In the genomic region with DNA sequence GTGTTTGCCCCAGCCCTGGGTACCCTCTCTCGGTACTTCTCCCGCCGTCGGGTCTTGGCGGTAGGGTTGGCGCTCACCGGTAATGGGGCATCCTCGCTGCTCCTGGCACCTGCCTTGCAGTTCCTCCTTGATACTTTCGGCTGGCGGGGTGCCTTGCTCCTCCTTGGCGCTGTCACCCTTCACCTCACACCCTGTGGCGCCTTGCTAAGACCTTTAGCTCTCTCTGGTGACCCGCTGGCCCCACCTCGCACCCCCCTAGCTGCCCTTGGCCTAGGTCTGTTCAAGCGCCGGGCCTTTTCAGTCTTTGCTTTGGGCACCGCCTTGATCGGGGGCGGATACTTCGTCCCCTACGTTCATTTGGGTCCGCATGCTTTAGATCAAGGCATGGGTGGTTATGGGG, we compare ENCODE assay signal across 10 mouse cellular contexts. TPM values are rescaled to one million over a fixed set of nuclear protein-coding genes. Genes with fewer than 3 reads are reported as not detected.
DNase-seq lines count a peak whose midpoint lies in the region; ATAC-seq and TF ChIP-seq lines count a peak whose summit lies in the region.
"Had no signal": no experiment of that assay in that cellular context is flagged by ENCODE, and none has a peak within 500 bp of the region (broad histone marks: within the 10 kb centered on the region; RNA-seq: fewer than 3 reads in every experiment).

No protein-coding gene starts in this region.

- no peak for DNase-seq in heart, postnatal 4 days
- DNase-seq in cerebellum, postnatal 36 days: peak; percentile 50 to 51
- DNase-seq in kidney, adult 2 months: peak; percentile 75
- no peak for DNase-seq in left cerebral cortex, adult 18-20 months (ENCODE audit: low spot score in 2 of 2)
- DNase-seq in adrenal gland, adult 2 months: no peak
- no peak for DNase-seq in frontal cortex, postnatal 36 days (ENCODE audit: low spot score in 2 of 2)
- DNase-seq: thymus, postnatal 25 days had no signal

- ATAC-seq in heart, embryonic 16.5 days (replicated peaks; ENCODE audit: extremely low read depth, insufficient read depth, low FRiP score): no peak

- no peak overlapping the region for H3ac ChIP-seq in myocyte (ENCODE audit: control insufficient read depth, insufficient read length)

- TF ChIP-seq POLR2A in kidney, adult 2 months (IDR thresholded peaks at IDR 0.05; ENCODE audit: low read depth, low read length): peak; percentile 11
- TF ChIP-seq POLR2A in myocyte (IDR thresholded peaks at IDR 0.05; ENCODE audit: insufficient read length, low read depth): no peak

- H3K79me2 ChIP-seq in myocyte (ENCODE audit: control insufficient read depth, insufficient read depth): no peaks in the 10 kb centered on the region

- no peaks in the 10 kb centered on the region for H3K9me3 ChIP-seq in heart, embryonic 16.5 days (replicated peaks; ENCODE audit: control insufficient read depth, low read length)
- H3K9me3 ChIP-seq: liver, embryonic 15.5 days had no signal

- H3K4me1 ChIP-seq in heart, embryonic 16.5 days (ENCODE audit: control insufficient read depth, insufficient read depth, low read length): peaks cover 16% of the 10 kb centered on the region
- H3K4me1 ChIP-seq in kidney, adult 2 months (ENCODE audit: control insufficient read depth, insufficient read depth, low read length): peaks cover 36% of the 10 kb centered on the region

- no peak overlapping the region for H3K4me2 ChIP-seq in heart, embryonic 16.5 days (ENCODE audit: low read depth, low read length)
- H3K4me2 ChIP-seq in myocyte (ENCODE audit: low read depth): peak overlapping the region; percentile 92

- peaks cover 50% of the 10 kb centered on the region for H3K27me3 ChIP-seq in heart, embryonic 16.5 days (ENCODE audit: control insufficient read depth, insufficient read depth, low read length)
- H3K27me3 ChIP-seq in kidney, adult 2 months (replicated peaks; ENCODE audit: control insufficient read depth, insufficient read depth, low read length): no peaks in the 10 kb centered on the region
- no peaks in the 10 kb centered on the region for H3K27me3 ChIP-seq in myocyte (ENCODE audit: control insufficient read depth, insufficient read depth, insufficient read length)

- 0 out of 2 replicates have a peak overlapping the region, but pooled peaks have one; percentile 37 for H3K4me3 ChIP-seq in heart, embryonic 16.5 days (ENCODE audit: low read length)
- H3K4me3 ChIP-seq in kidney, adult 2 months (ENCODE audit: insufficient read depth, low read depth, low read length): no peak overlapping the region
- peak overlapping the region; percentile 30 for H3K4me3 ChIP-seq in myocyte

- no peak for TF ChIP-seq CTCF in kidney, adult 2 months (conservative IDR thresholded peaks at IDR 0.05; ENCODE audit: insufficient read depth, insufficient read length, low read depth, low read length)

- WGBS in heart, embryonic 16.5 days: 16% methylated on average over 22 of the region's 22 CpGs
- WGBS in kidney, adult 2 months: 49% methylated on average over 22 of the region's 22 CpGs

- H3K27ac ChIP-seq in heart, embryonic 16.5 days (ENCODE audit: low read length): no peak overlapping the region
- H3K27ac ChIP-seq in kidney, adult 2 months (ENCODE audit: insufficient read depth, low read depth, low read length): no peak overlapping the region
- H3K27ac ChIP-seq: liver, embryonic 15.5 days had no signal

- H3K36me3 ChIP-seq in heart, embryonic 16.5 days (ENCODE audit: control insufficient read depth, insufficient read depth): no peaks in the 10 kb centered on the region
- no peaks in the 10 kb centered on the region; the same call in 1 of the 2 replicates for H3K36me3 ChIP-seq in kidney, adult 2 months (ENCODE audit: control insufficient read depth, insufficient read depth, low read length)
- H3K36me3 ChIP-seq in myocyte (ENCODE audit: control insufficient read depth, insufficient read depth): no peaks in the 10 kb centered on the region
- H3K36me3 ChIP-seq: liver, embryonic 15.5 days had no signal

- no peak overlapping the region for H3K9ac ChIP-seq in heart, embryonic 16.5 days (ENCODE audit: low read length)
- H3K9ac ChIP-seq: liver, embryonic 15.5 days had no signal

TF ChIP-seq in myocyte, 11 proteins besides CTCF, POLR2A, EP300 and RAD21:
- TF ChIP-seq USF1 (IDR thresholded peaks at IDR 0.05; ENCODE audit: low read depth): no peak
- TF ChIP-seq POLR2AphosphoS2 (IDR thresholded peaks at IDR 0.05; ENCODE audit: insufficient read length, low read depth): peak; percentile 54

RNA-seq across cellular contexts. Expression of a gene that starts 2.7 kb away (rescaled TPM):
- 0.33 and 0.41 TPM in 2 replicates for polyA plus RNA-seq in heart, embryonic 16.5 days (2015; fragmentation: Nextera tagmentation; extraction: Ambion mirVana)
- total RNA-seq in heart, postnatal 4 days (2021): under 1 TPM in 1 of 2 experiments, not detected in 1; 0.43 TPM
- polyA plus RNA-seq in kidney, adult 2 months (2012; rRNA removed): 36.4 and 56.5 TPM in 2 replicates
- 17.4 TPM for polyA plus RNA-seq in myocyte (2012; fragmentation: generic; extraction: Trizol)
- 10 to 100 TPM; 34.2 to 35.5 TPM for total RNA-seq in left cerebral cortex, adult 18-20 months (2021)
- under 1 TPM in 1 of 2 experiments, not detected in 1; 0.73 TPM for total RNA-seq in adrenal gland, adult 2 months (2021)
- 0.68 and 2.4 TPM in 2 replicates for polyA plus RNA-seq in adrenal gland, adult 2 months (2012; rRNA removed)

RNA-seq across cellular contexts. Expression of a gene that starts 5.6 kb away (rescaled TPM):
- 5.0 and 5.6 TPM in 2 replicates for polyA plus RNA-seq in heart, embryonic 16.5 days (2015; fragmentation: Nextera tagmentation; extraction: Ambion mirVana)
- total RNA-seq in heart, postnatal 4 days (2021): 1 to 10 TPM; 6.3 to 6.5 TPM
- polyA plus RNA-seq in kidney, adult 2 months (2012; rRNA removed): 44.0 and 48.8 TPM in 2 replicates
- 4.8 TPM for polyA plus RNA-seq in myocyte (2012; fragmentation: generic; extraction: Trizol)
- total RNA-seq in left cerebral cortex, adult 18-20 months (2021): 1 to 10 TPM; 5.2 to 8.0 TPM
- total RNA-seq in adrenal gland, adult 2 months (2021): 1 to 10 TPM; 2.7 to 3.7 TPM
- 5.0 and 5.6 TPM in 2 replicates for polyA plus RNA-seq in adrenal gland, adult 2 months (2012; rRNA removed)

RNA-seq across cellular contexts. Expression of a gene that starts 14.3 kb away (rescaled TPM):
- polyA plus RNA-seq in heart, embryonic 16.5 days (2015; fragmentation: Nextera tagmentation; extraction: Ambion mirVana): 18.1 and 20.2 TPM in 2 replicates
- total RNA-seq in heart, postnatal 4 days (2021): 10 to 100 TPM; 47.0 to 53.6 TPM
- polyA plus RNA-seq in kidney, adult 2 months (2012; rRNA removed): 7.9 and 8.8 TPM in 2 replicates
- 2.8 TPM for polyA plus RNA-seq in myocyte (2012; fragmentation: generic; extraction: Trizol)
- total RNA-seq in left cerebral cortex, adult 18-20 months (2021): 1 to 10 TPM; 1.2 to 3.2 TPM
- total RNA-seq in adrenal gland, adult 2 months (2021): 10 to 100 TPM in 1 of 2 experiments, 1 to 10 TPM in 1; 8.6 to 11.3 TPM
- 25.3 and 27.8 TPM in 2 replicates for polyA plus RNA-seq in adrenal gland, adult 2 months (2012; rRNA removed)

RNA-seq across cellular contexts. Expression of a gene that starts 22.4 kb away (rescaled TPM):
- 116 and 121 TPM in 2 replicates for polyA plus RNA-seq in heart, embryonic 16.5 days (2015; fragmentation: Nextera tagmentation; extraction: Ambion mirVana)
- 10 to 100 TPM; 72.3 to 79.4 TPM for total RNA-seq in heart, postnatal 4 days (2021)
- 73.6 and 78.9 TPM in 2 replicates for polyA plus RNA-seq in kidney, adult 2 months (2012; rRNA removed)
- polyA plus RNA-seq in myocyte (2012; fragmentation: generic; extraction: Trizol): 75.5 TPM
- 10 to 100 TPM; 44.6 to 47.2 TPM for total RNA-seq in left cerebral cortex, adult 18-20 months (2021)
- 10 to 100 TPM; 44.7 to 52.1 TPM for total RNA-seq in adrenal gland, adult 2 months (2021)
- polyA plus RNA-seq in adrenal gland, adult 2 months (2012; rRNA removed): 54.7 and 56.2 TPM in 2 replicates

RNA-seq across cellular contexts. Expression of a gene that starts 24.3 kb away (rescaled TPM):
- polyA plus RNA-seq in heart, embryonic 16.5 days (2015; fragmentation: Nextera tagmentation; extraction: Ambion mirVana): 8.2 and 9.0 TPM in 2 replicates
- 1 to 10 TPM; 2.4 to 2.6 TPM for total RNA-seq in heart, postnatal 4 days (2021)
- polyA plus RNA-seq in kidney, adult 2 months (2012; rRNA removed): 13.9 and 15.8 TPM in 2 replicates
- 9.2 TPM for polyA plus RNA-seq in myocyte (2012; fragmentation: generic; extraction: Trizol)
- 1 to 10 TPM; 3.0 to 4.8 TPM for total RNA-seq in left cerebral cortex, adult 18-20 months (2021)
- 1 to 10 TPM; 3.2 to 6.2 TPM for total RNA-seq in adrenal gland, adult 2 months (2021)
- 6.9 and 7.8 TPM in 2 replicates for polyA plus RNA-seq in adrenal gland, adult 2 months (2012; rRNA removed)

Comparison
In these comparisons a context has a peak if more than half of its experiments do, and no peak if none do; other contexts are left out.
1. DNase-seq: peak in cerebellum, postnatal 36 days (2 of 2) and kidney, adult 2 months (single experiment); none in heart, postnatal 4 days (single experiment), left cerebral cortex, adult 18-20 months (0 of 2), adrenal gland, adult 2 months (single experiment) and frontal cortex, postnatal 36 days (0 of 2).